Mouse (Mus musculus) CH12.LX (cell line): ENCODE measurements at regions not wholly inside any gene's neighbourhood (a gene's known extent, or its start where the extent isn't known, plus 50 kb on each side); places are given as distances from the start of the nearest gene placed in this dataset.

Experiments
- CTCF ChIP-seq, 2 experiments: IDR thresholded peaks in 1 of 2; conservative IDR thresholded peaks in 1 of 2; 2 replicates each; pipeline ENCODE4 v1.5.1; 2011 to 2012; ENCODE audit warnings: low read depth in 2 of 2, low read length in 2 of 2, improper control_type of control experiment in 1 of 2, inconsistent platforms in 1 of 2, mild to moderate bottlenecking in 1 of 2, moderate library complexity in 1 of 2
- ELF1 ChIP-seq: IDR thresholded peaks from 2 replicates; pipeline ENCODE4 v1.6.1; 2014; ENCODE audit warnings: low read depth, mild to moderate bottlenecking, inconsistent platforms, low read length, improper control_type of control experiment
- KAT2A ChIP-seq: IDR thresholded peaks from 2 replicates; pipeline ENCODE4 v1.6.1; 2012; ENCODE audit warnings: low read length, improper control_type of control experiment, inconsistent platforms; ENCODE audit not compliant: insufficient replicate concordance
- MAX ChIP-seq: IDR thresholded peaks from 2 replicates; pipeline ENCODE4 v1.6.1; 2011; ENCODE audit warnings: low read length, improper control_type of control experiment
- ZMIZ1 ChIP-seq: IDR thresholded peaks from 2 replicates; pipeline ENCODE4 v1.6.1; 2012; ENCODE audit warnings: low read depth, mild to moderate bottlenecking, inconsistent platforms, low read length, improper control_type of control experiment

- TF ChIP-seq ELF1 (no peak), KAT2A (no peak), MAX (no peak), CTCF (conservative IDR thresholded peaks at IDR 0.05 in 1 of 2, IDR thresholded peaks at IDR 0.05 in 1 of 2; ENCODE audit: low read depth in 2 of 2, low read length in 2 of 2) (no peak), ZMIZ1 (no peak)
These were observed 231.9 kb downstream of the Foxo1 start for GRCm38 (mm10) chr3:52500026-52500425.
